Mouse (Mus musculus): ENCODE results near the gene BC030867. TPM values are rescaled to one million over a fixed set of nuclear protein-coding genes. Genes with fewer than 3 reads are reported as not detected.

Gene BC030867
- 12.0 TPM for polyA plus RNA-seq (2012; fragmentation: generic; extraction: Trizol)
- long read RNA-seq, experiment 1, transcript BC030867-201 (10 exons, 2,547 nt), result major isoform, 6 of 13 reads
- long read RNA-seq, experiment 1, partial matches to known transcripts, result 2 of 13 reads
- long read RNA-seq, experiment 1, other reads (novel, unspliced or antisense), result 4 of 13 reads
- long read RNA-seq, experiment 2, transcript BC030867-201 (10 exons, 2,547 nt), result major isoform, 89 of 134 reads
- long read RNA-seq, experiment 2, partial matches to known transcripts, result 3 of 134 reads
- long read RNA-seq, experiment 2, other reads (novel, unspliced or antisense), result 42 of 134 reads

DNA sequence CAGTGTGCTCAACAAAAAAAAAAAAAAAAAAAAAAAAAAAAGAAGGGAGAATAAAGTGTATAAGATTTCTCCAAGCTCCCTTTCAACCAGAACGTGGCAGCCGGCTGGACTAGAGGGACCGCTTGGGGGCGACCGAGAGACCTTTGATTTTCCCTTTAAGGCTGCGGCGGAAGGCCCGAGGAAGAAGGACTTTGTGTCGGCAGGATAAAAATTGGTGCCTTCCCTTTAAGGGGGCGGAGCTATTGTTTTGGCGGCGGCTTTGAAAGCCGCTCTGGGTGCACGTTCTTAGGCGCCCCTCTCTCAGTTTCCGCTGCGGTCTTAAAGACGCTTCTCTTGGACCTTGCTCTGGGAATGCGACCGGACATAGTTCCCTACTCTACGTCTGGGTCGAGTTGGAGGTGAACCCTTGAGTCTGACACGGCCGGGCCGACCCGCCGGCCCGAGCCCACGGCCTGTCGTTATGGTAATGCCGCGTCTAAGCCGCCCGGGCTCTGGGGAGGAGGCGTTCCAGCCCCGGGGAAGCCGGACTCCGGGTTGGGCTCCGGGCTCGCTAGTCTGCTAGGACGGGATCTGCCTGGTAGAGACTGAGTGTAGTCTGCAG is at the start of gene BC030867:
Gene BC030867, plus strand, starts transcription at position 253 of the 601 bp plus-strand sequence.
- Histone ChIP-seq H3K36me3 (ENCODE audit: control insufficient read depth, insufficient read depth) (peaks cover 31% of the 10 kb centered on the region), H3K79me3 (ENCODE audit: low read depth) (peaks cover 5% of the 10 kb centered on the region), H3K4me3 (ENCODE audit: insufficient read depth, poor library complexity, severe bottlenecking) (peak within 1 kb of the TSS; percentile 90), H3K79me2 (ENCODE audit: control insufficient read depth, insufficient read depth) (peaks cover 23% of the 10 kb centered on the region), H3ac (ENCODE audit: control insufficient read depth, insufficient read length, low read depth) (peak within 1 kb of the TSS; percentile 98), H3K27me3 (ENCODE audit: control insufficient read depth, insufficient read depth, insufficient read length) (no peaks in the 10 kb centered on the region)
- no peak for TF ChIP-seq CEBPB (IDR thresholded peaks at IDR 0.05; ENCODE audit: low read depth)
- TF ChIP-seq CTCF (IDR thresholded peaks at IDR 0.05; ENCODE audit: control insufficient read depth, insufficient read depth, insufficient read length), result peak; percentile 27
- TF ChIP-seq MAX (IDR thresholded peaks at IDR 0.05), result peak; percentile 45

DNA sequence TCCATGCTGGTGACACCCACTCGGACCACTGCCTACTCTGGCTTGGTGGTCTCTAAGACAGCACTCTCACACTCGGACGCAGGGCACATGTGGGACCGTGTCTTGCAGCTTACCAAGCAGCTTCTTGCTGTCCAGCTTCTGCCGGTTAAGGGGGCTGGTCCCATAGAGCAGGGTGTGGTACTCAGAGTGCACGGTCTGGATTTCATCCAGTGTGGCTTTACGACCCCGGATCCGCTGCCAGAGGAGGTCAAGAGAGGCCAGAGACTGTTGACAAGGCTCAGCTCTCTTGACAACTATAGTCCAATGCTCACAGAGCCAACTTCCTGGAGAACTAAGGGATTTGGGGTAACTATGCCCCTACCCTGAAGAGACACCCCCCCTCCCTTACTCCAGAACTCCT is 48.8 kb upstream of the BC030867 start:
- H3ac ChIP-seq (ENCODE audit: control insufficient read depth, insufficient read length, low read depth), result no peak overlapping the region
- H3K27me3 ChIP-seq (ENCODE audit: control insufficient read depth, insufficient read depth, insufficient read length), result no peaks in the 10 kb centered on the region
- no peaks in the 10 kb centered on the region for H3K79me2 ChIP-seq (ENCODE audit: control insufficient read depth, insufficient read depth)
- TF ChIP-seq USF1 (IDR thresholded peaks at IDR 0.05; ENCODE audit: low read depth) (no peak), MYOD1 (IDR thresholded peaks at IDR 0.05; ENCODE audit: control insufficient read depth, insufficient read length, low read depth) (no peak), MYOG (IDR thresholded peaks at IDR 0.05; ENCODE audit: control insufficient read depth, extremely low read depth, insufficient read length) (no peak), FOSL1 (IDR thresholded peaks at IDR 0.05; ENCODE audit: insufficient read depth, low read length, poor library complexity, severe bottlenecking) (no peak), CTCF (IDR thresholded peaks at IDR 0.05; ENCODE audit: control insufficient read depth, insufficient read depth, insufficient read length) (no peak), CEBPB (IDR thresholded peaks at IDR 0.05; ENCODE audit: low read depth) (no peak)
- H3K36me3 ChIP-seq (ENCODE audit: control insufficient read depth, insufficient read depth), result peaks cover 64% of the 10 kb centered on the region
- H3K79me3 ChIP-seq (ENCODE audit: low read depth), result no peaks in the 10 kb centered on the region
- H3K4me3 ChIP-seq (ENCODE audit: insufficient read depth, poor library complexity, severe bottlenecking), result no peak overlapping the region

DNA sequence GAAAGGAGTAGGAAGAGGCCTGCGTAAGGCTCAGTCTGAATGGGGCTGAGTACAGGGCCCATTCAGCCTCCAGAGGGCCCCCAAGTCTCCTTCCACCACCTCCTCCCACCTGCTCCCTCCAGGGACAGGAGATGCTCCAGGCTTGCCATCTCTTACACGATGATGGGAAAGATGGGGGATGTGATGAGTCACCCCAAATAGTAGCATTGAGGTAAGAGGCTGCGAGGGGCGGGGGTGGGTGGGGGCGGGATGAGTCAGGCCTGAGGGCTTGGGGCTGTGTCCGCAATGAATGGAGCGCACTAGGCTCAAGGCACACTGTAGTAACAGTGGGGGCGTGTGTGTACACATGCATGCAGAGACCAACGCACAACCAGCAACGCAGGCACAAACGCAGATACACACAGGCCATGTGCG is 47.3 kb upstream of the BC030867 start:
- TF ChIP-seq CTCF (IDR thresholded peaks at IDR 0.05; ENCODE audit: control insufficient read depth, insufficient read depth, insufficient read length) (peak; percentile 73), FOSL1 (IDR thresholded peaks at IDR 0.05; ENCODE audit: insufficient read depth, low read length, poor library complexity, severe bottlenecking) (no peak), MAX (IDR thresholded peaks at IDR 0.05) (peak; percentile 31), MYOG (IDR thresholded peaks at IDR 0.05; ENCODE audit: control insufficient read depth, extremely low read depth, insufficient read length) (no peak), CEBPB (IDR thresholded peaks at IDR 0.05; ENCODE audit: low read depth) (no peak), USF1 (IDR thresholded peaks at IDR 0.05; ENCODE audit: low read depth) (no peak), MYOD1 (IDR thresholded peaks at IDR 0.05; ENCODE audit: control insufficient read depth, insufficient read length, low read depth) (peak; percentile 76)
- peaks cover 60% of the 10 kb centered on the region for H3K36me3 ChIP-seq (ENCODE audit: control insufficient read depth, insufficient read depth)
- H3ac ChIP-seq (ENCODE audit: control insufficient read depth, insufficient read length, low read depth), result no peak overlapping the region

DNA sequence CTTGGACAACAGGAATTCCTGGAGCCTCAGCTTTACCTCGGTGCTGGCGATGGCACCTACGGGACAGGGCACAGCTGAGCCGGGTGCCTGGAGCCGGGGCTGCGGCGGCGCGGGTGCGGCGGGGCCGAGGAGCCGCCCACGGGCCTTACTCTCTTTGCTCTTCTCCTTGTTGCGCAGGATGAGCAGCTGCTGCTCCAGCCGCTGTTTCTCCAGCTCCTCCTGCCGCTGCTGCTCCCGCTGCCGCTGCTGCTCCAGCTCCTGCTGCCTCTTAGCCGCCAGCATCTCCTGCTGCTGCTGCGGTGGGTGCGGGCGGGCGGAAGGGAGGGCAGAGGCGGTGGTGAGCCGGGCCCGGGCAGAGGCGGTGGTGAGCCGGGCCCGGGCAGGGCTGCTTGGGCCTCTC is 42.2 kb upstream of the BC030867 start:
- H3ac ChIP-seq (ENCODE audit: control insufficient read depth, insufficient read length, low read depth), result no peak overlapping the region
- H3K79me2 ChIP-seq (ENCODE audit: control insufficient read depth, insufficient read depth), result peaks cover 27% of the 10 kb centered on the region
- no peaks in the 10 kb centered on the region for H3K79me3 ChIP-seq (ENCODE audit: low read depth)
- TF ChIP-seq MYOG (IDR thresholded peaks at IDR 0.05; ENCODE audit: control insufficient read depth, extremely low read depth, insufficient read length), result no peak
- TF ChIP-seq CTCF (IDR thresholded peaks at IDR 0.05; ENCODE audit: control insufficient read depth, insufficient read depth, insufficient read length), result no peak
- no peak for TF ChIP-seq MAX (IDR thresholded peaks at IDR 0.05)
- no peak for TF ChIP-seq FOSL1 (IDR thresholded peaks at IDR 0.05; ENCODE audit: insufficient read depth, low read length, poor library complexity, severe bottlenecking)
- no peak for TF ChIP-seq MYOD1 (IDR thresholded peaks at IDR 0.05; ENCODE audit: control insufficient read depth, insufficient read length, low read depth)
- no peak for TF ChIP-seq USF1 (IDR thresholded peaks at IDR 0.05; ENCODE audit: low read depth)
- TF ChIP-seq CEBPB (IDR thresholded peaks at IDR 0.05; ENCODE audit: low read depth), result no peak
- peaks cover 33% of the 10 kb centered on the region for H3K36me3 ChIP-seq (ENCODE audit: control insufficient read depth, insufficient read depth)
- H3K4me3 ChIP-seq (ENCODE audit: insufficient read depth, poor library complexity, severe bottlenecking), result no peak overlapping the region
- no peaks in the 10 kb centered on the region for H3K27me3 ChIP-seq (ENCODE audit: control insufficient read depth, insufficient read depth, insufficient read length)

More for the DNA sequence above, 47.3 kb upstream of the BC030867 start:
- H3K27me3 ChIP-seq (ENCODE audit: control insufficient read depth, insufficient read depth, insufficient read length), result no peaks in the 10 kb centered on the region
- H3K79me2 ChIP-seq (ENCODE audit: control insufficient read depth, insufficient read depth), result peaks cover under 1% of the 10 kb centered on the region
- H3K4me3 ChIP-seq (ENCODE audit: insufficient read depth, poor library complexity, severe bottlenecking), result no peak overlapping the region
- no peaks in the 10 kb centered on the region for H3K79me3 ChIP-seq (ENCODE audit: low read depth)

DNA sequence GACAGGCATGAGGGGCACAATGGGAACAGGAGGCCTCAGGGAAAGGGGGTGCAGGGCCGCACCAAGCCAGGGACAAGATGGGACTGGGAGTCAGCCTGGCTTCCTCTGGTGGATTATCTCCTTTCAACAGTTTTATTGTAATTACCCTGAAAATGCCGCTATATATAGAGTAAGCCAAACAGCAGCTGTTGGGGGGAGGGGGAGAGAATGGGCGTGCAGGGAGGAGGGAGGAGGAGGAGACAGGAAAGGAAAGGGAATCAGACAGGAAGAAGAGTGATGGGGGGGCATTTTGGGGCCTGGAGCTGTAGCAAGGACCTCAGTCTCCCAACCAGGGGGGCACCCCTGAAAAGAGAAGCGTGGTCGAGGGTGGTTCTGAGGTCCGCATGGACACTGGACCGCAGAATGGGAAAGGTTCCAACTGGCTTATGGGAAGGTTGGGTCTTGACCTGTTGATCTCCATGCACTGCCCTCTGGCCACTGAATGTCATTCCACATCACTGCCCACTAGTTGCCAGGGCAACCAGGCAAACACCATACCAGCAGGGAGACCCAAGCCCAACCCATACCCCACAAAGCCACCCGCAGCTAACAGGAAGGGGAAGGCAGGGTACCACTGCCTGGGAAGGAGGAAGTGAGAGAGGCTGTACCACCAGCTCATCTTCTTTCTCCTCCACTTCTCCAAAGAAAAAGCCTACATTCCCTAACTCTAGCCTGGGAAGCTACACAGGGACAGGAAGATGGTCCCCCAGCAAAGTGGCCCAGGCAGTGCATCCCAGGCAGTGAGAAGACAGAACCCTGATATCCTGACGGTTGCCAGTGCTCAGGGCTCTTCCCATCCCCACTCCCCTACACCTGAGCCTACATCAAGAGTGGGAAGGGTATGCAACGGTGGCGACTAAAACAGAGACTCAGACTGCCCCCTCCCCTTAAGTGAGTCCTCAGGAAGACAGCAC is 40.6 kb upstream of the BC030867 start:
- Histone ChIP-seq H3K36me3 (ENCODE audit: control insufficient read depth, insufficient read depth) (peaks cover 22% of the 10 kb centered on the region), H3K27me3 (ENCODE audit: control insufficient read depth, insufficient read depth, insufficient read length) (no peaks in the 10 kb centered on the region), H3K79me2 (ENCODE audit: control insufficient read depth, insufficient read depth) (peaks cover 43% of the 10 kb centered on the region), H3ac (ENCODE audit: control insufficient read depth, insufficient read length, low read depth) (peak overlapping the region; percentile 26), H3K79me3 (ENCODE audit: low read depth) (peaks cover 5% of the 10 kb centered on the region), H3K4me3 (ENCODE audit: insufficient read depth, poor library complexity, severe bottlenecking) (no peak overlapping the region)
- TF ChIP-seq CTCF (IDR thresholded peaks at IDR 0.05; ENCODE audit: control insufficient read depth, insufficient read depth, insufficient read length) (no peak), MYOG (IDR thresholded peaks at IDR 0.05; ENCODE audit: control insufficient read depth, extremely low read depth, insufficient read length) (no peak), CEBPB (IDR thresholded peaks at IDR 0.05; ENCODE audit: low read depth) (no peak), MAX (IDR thresholded peaks at IDR 0.05) (peak; percentile 36), MYOD1 (IDR thresholded peaks at IDR 0.05; ENCODE audit: control insufficient read depth, insufficient read length, low read depth) (peak; percentile 77), FOSL1 (IDR thresholded peaks at IDR 0.05; ENCODE audit: insufficient read depth, low read length, poor library complexity, severe bottlenecking) (no peak)

Measured in C2C12 (cell line).